Mouse (Mus musculus): ENCODE results near the gene Car7. TPM values are rescaled to one million over a fixed set of nuclear protein-coding genes. Genes with fewer than 3 reads are reported as not detected.
"Not testable (repeated sequence)": the region's sequence is repeated elsewhere in the genome, so short reads cannot be mapped to it uniquely, and the experiment has no call there.

Gene Car7
- polyA plus RNA-seq, 1 experiment from 2014 or later: 0.42 TPM

- WGBS: 79% methylated on average over 17 of the region's 17 CpGs
- H3K4me2 ChIP-seq (replicated peaks; ENCODE audit: low read depth, low read length); H3K27ac ChIP-seq (ENCODE audit: low read depth, low read length); H3K27me3 ChIP-seq (ENCODE audit: control insufficient read depth, insufficient read depth, low read length); H3K4me1 ChIP-seq (replicated peaks; ENCODE audit: control insufficient read depth, insufficient read depth, low read length); ATAC-seq (ENCODE audit: low FRiP score); H3K9ac ChIP-seq (ENCODE audit: low read depth, low read length); DNase-seq (ENCODE audit: low spot score); H3K9me3 ChIP-seq (ENCODE audit: control insufficient read depth, low read length); H3K36me3 ChIP-seq (ENCODE audit: control insufficient read depth, insufficient read depth, low read length); H3K4me3 ChIP-seq (ENCODE audit: low read depth, low read length): not testable (repeated sequence)
Observed at GRCm38 (mm10) chr8:104577606-104578005, 43.1 kb downstream of the Car7 start.

GRCm38 (mm10) chr8:104584522-104584921 is 50.0 kb downstream of the Car7 start:
- ATAC-seq (ENCODE audit: low FRiP score): no peak
- H3K9ac ChIP-seq (ENCODE audit: low read depth, low read length): no peak overlapping the region
- no peak overlapping the region for H3K4me2 ChIP-seq (replicated peaks; ENCODE audit: low read depth, low read length)
- no peaks in the 10 kb centered on the region for H3K9me3 ChIP-seq (ENCODE audit: control insufficient read depth, low read length)
- H3K27ac ChIP-seq (ENCODE audit: low read depth, low read length): no peak overlapping the region
- no peaks in the 10 kb centered on the region for H3K36me3 ChIP-seq (ENCODE audit: control insufficient read depth, insufficient read depth, low read length)
- no peaks in the 10 kb centered on the region for H3K4me1 ChIP-seq (replicated peaks; ENCODE audit: control insufficient read depth, insufficient read depth, low read length)
- WGBS: 62% methylated on average over 1 of the region's 1 CpGs
- H3K27me3 ChIP-seq (ENCODE audit: control insufficient read depth, insufficient read depth, low read length): no peaks in the 10 kb centered on the region
- H3K4me3 ChIP-seq (ENCODE audit: low read depth, low read length): no peak overlapping the region
- no peak for DNase-seq (ENCODE audit: low spot score)

GRCm38 (mm10) chr8:104590284-104590683 is 55.8 kb downstream of the Car7 start:
- DNase-seq (ENCODE audit: low spot score): no peak
- Histone ChIP-seq H3K4me1 (replicated peaks; ENCODE audit: control insufficient read depth, insufficient read depth, low read length) (no peaks in the 10 kb centered on the region), H3K4me3 (ENCODE audit: low read depth, low read length) (no peak overlapping the region), H3K27ac (ENCODE audit: low read depth, low read length) (no peak overlapping the region), H3K36me3 (ENCODE audit: control insufficient read depth, insufficient read depth, low read length) (0 out of 2 replicates have a peak, but pooled peaks cover 5% of the 10 kb centered on the region), H3K27me3 (ENCODE audit: control insufficient read depth, insufficient read depth, low read length) (no peaks in the 10 kb centered on the region), H3K4me2 (replicated peaks; ENCODE audit: low read depth, low read length) (no peak overlapping the region), H3K9ac (ENCODE audit: low read depth, low read length) (no peak overlapping the region), H3K9me3 (ENCODE audit: control insufficient read depth, low read length) (no peaks in the 10 kb centered on the region)
- 89% methylated on average over 3 of the region's 3 CpGs for WGBS
- no peak for ATAC-seq (ENCODE audit: low FRiP score)

GRCm38 (mm10) chr8:104591133-104591834 is 56.8 kb downstream of the Car7 start, which contains the start of gene Pdp2:
Pdp2 (plus strand) TSS chr8:104591451.
- no peaks in the 10 kb centered on the region for H3K27me3 ChIP-seq (ENCODE audit: control insufficient read depth, insufficient read depth, low read length)
- ATAC-seq (ENCODE audit: low FRiP score) (peak; percentile 99), DNase-seq (ENCODE audit: low spot score) (peak; percentile 91)
- H3K36me3 ChIP-seq (ENCODE audit: control insufficient read depth, insufficient read depth, low read length): 0 out of 2 replicates have a peak, but pooled peaks cover 5% of the 10 kb centered on the region
- H3K4me2 ChIP-seq (replicated peaks; ENCODE audit: low read depth, low read length): peak within 1 kb of the TSS; percentile 74
- peak within 1 kb of the TSS; percentile 68 for H3K4me3 ChIP-seq (ENCODE audit: low read depth, low read length)
- H3K27ac ChIP-seq (ENCODE audit: low read depth, low read length): peak within 1 kb of the TSS; percentile 60; the same call in 1 of the 2 replicates
- no peaks in the 10 kb centered on the region for H3K4me1 ChIP-seq (replicated peaks; ENCODE audit: control insufficient read depth, insufficient read depth, low read length)
- no peaks in the 10 kb centered on the region for H3K9me3 ChIP-seq (ENCODE audit: control insufficient read depth, low read length)
- WGBS: 1% methylated on average over 43 of the region's 44 CpGs
- H3K9ac ChIP-seq (ENCODE audit: low read depth, low read length): peak within 1 kb of the TSS; percentile 72

GRCm38 (mm10) chr8:104591856-104592255 is 57.4 kb downstream of the Car7 start:
- no peaks in the 10 kb centered on the region for H3K9me3 ChIP-seq (ENCODE audit: control insufficient read depth, low read length)
- DNase-seq (ENCODE audit: low spot score): no peak
- H3K27ac ChIP-seq (ENCODE audit: low read depth, low read length): 0 out of 2 replicates have a peak overlapping the region, but pooled peaks have one; percentile 60

GRCm38 (mm10) chr8:104592566-104592965 is 58.1 kb downstream of the Car7 start:
- 74% methylated on average over 6 of the region's 6 CpGs for WGBS
- H3K9me3 ChIP-seq (ENCODE audit: control insufficient read depth, low read length): no peaks in the 10 kb centered on the region
- H3K36me3 ChIP-seq (ENCODE audit: control insufficient read depth, insufficient read depth, low read length): 0 out of 2 replicates have a peak, but pooled peaks cover 5% of the 10 kb centered on the region
- DNase-seq (ENCODE audit: low spot score) (no peak), ATAC-seq (ENCODE audit: low FRiP score) (no peak)
- H3K9ac ChIP-seq (ENCODE audit: low read depth, low read length): no peak overlapping the region
- no peak overlapping the region for H3K27ac ChIP-seq (ENCODE audit: low read depth, low read length)
- no peak overlapping the region for H3K4me3 ChIP-seq (ENCODE audit: low read depth, low read length)
- no peaks in the 10 kb centered on the region for H3K4me1 ChIP-seq (replicated peaks; ENCODE audit: control insufficient read depth, insufficient read depth, low read length)
- no peak overlapping the region; the same call in 1 of the 2 replicates for H3K4me2 ChIP-seq (replicated peaks; ENCODE audit: low read depth, low read length)
- no peaks in the 10 kb centered on the region for H3K27me3 ChIP-seq (ENCODE audit: control insufficient read depth, insufficient read depth, low read length)

More at GRCm38 (mm10) chr8:104591856-104592255, 57.4 kb downstream of the Car7 start:
- Histone ChIP-seq H3K36me3 (ENCODE audit: control insufficient read depth, insufficient read depth, low read length) (0 out of 2 replicates have a peak, but pooled peaks cover 5% of the 10 kb centered on the region), H3K9ac (ENCODE audit: low read depth, low read length) (peak overlapping the region; percentile 72), H3K4me2 (replicated peaks; ENCODE audit: low read depth, low read length) (peak overlapping the region; percentile 74), H3K27me3 (ENCODE audit: control insufficient read depth, insufficient read depth, low read length) (no peaks in the 10 kb centered on the region), H3K4me3 (ENCODE audit: low read depth, low read length) (peak overlapping the region; percentile 68), H3K4me1 (replicated peaks; ENCODE audit: control insufficient read depth, insufficient read depth, low read length) (no peaks in the 10 kb centered on the region)
- WGBS: 2% methylated on average over 9 of the region's 9 CpGs
- ATAC-seq (ENCODE audit: low FRiP score): no peak; the same call in 1 of the 2 replicates

GRCm38 (mm10) chr8:104593536-104594325 is 59.2 kb downstream of the Car7 start:
- H3K27me3 ChIP-seq (ENCODE audit: control insufficient read depth, insufficient read depth, low read length): no peaks in the 10 kb centered on the region
- no peak overlapping the region for H3K9ac ChIP-seq (ENCODE audit: low read depth, low read length)
- DNase-seq (ENCODE audit: low spot score) (no peak), ATAC-seq (ENCODE audit: low FRiP score) (no peak)
- 95% methylated on average over 31 of the region's 31 CpGs for WGBS
- H3K27ac ChIP-seq (ENCODE audit: low read depth, low read length): no peak overlapping the region
- H3K4me1 ChIP-seq (replicated peaks; ENCODE audit: control insufficient read depth, insufficient read depth, low read length): no peaks in the 10 kb centered on the region
- no peaks in the 10 kb centered on the region for H3K9me3 ChIP-seq (ENCODE audit: control insufficient read depth, low read length)
- H3K4me3 ChIP-seq (ENCODE audit: low read depth, low read length): no peak overlapping the region
- H3K4me2 ChIP-seq (replicated peaks; ENCODE audit: low read depth, low read length): no peak overlapping the region
- 0 out of 2 replicates have a peak, but pooled peaks cover 5% of the 10 kb centered on the region for H3K36me3 ChIP-seq (ENCODE audit: control insufficient read depth, insufficient read depth, low read length)

- H3K4me2 ChIP-seq (replicated peaks; ENCODE audit: low read depth, low read length): no peak overlapping the region
- no peak overlapping the region for H3K4me3 ChIP-seq (ENCODE audit: low read depth, low read length)
- DNase-seq (ENCODE audit: low spot score) (no peak), ATAC-seq (ENCODE audit: low FRiP score) (no peak)
- no peaks in the 10 kb centered on the region for H3K9me3 ChIP-seq (ENCODE audit: control insufficient read depth, low read length)
- H3K36me3 ChIP-seq (ENCODE audit: control insufficient read depth, insufficient read depth, low read length): 0 out of 2 replicates have a peak, but pooled peaks cover 5% of the 10 kb centered on the region
- no peaks in the 10 kb centered on the region for H3K4me1 ChIP-seq (replicated peaks; ENCODE audit: control insufficient read depth, insufficient read depth, low read length)
- no peak overlapping the region for H3K9ac ChIP-seq (ENCODE audit: low read depth, low read length)
- no peaks in the 10 kb centered on the region for H3K27me3 ChIP-seq (ENCODE audit: control insufficient read depth, insufficient read depth, low read length)
- 92% methylated on average over 19 of the region's 19 CpGs for WGBS
- H3K27ac ChIP-seq (ENCODE audit: low read depth, low read length): no peak overlapping the region
Observed at GRCm38 (mm10) chr8:104594611-104595362, 60.3 kb downstream of the Car7 start.

Data from hindbrain, embryonic 11.5 days (tissue).